Mouse (Mus musculus) liver, postnatal 0 days (tissue): ENCODE measurements around the gene Nell1.

Source experiments
- CTCF ChIP-seq: sonication (generic); IDR thresholded peaks from 2 replicates; pipeline ENCODE4 v1.5.1; 2016; ENCODE audit warnings: antibody characterized with exemption, low read depth
- EP300 ChIP-seq: IDR thresholded peaks from 2 replicates; pipeline ENCODE4 v1.6.1; 2016; ENCODE audit warnings: antibody characterized with exemption, low read depth, mild to moderate bottlenecking

- TF ChIP-seq CTCF = no peak
- TF ChIP-seq EP300 = no peak
Measured at GRCm38 (mm10) chr7:50153618-50154017, 179.0 kb downstream of the Nell1 start.
